Mouse (Mus musculus): ENCODE measurements around the gene Casq2. TPM values are rescaled to one million over a fixed set of nuclear protein-coding genes. Genes with fewer than 3 reads are reported as not detected.

The Casq2 gene
- total RNA-seq, 2 experiments from 2014 or later, result 0.68 to 1.4 TPM

- H3K27ac ChIP-seq, result no peak overlapping the region
- intact Hi-C loops (cut with DNase I), result no loop called here
- no peak for TF ChIP-seq CTCF (IDR thresholded peaks at IDR 0.05)
- H3K4me3 ChIP-seq, result no peak overlapping the region
- no peak for DNase-seq (ENCODE audit: extremely low spot score in 1 of 2, low spot score in 2 of 2)
Measured at GRCm38 (mm10) chr3:102111979-102112599, 25.9 kb downstream of the Casq2 start.

- intact Hi-C loops (cut with DNase I), result no loop called here
- H3K4me3 ChIP-seq, result no peak overlapping the region
- no peak; the same call in 1 of the 2 replicates for TF ChIP-seq CTCF (IDR thresholded peaks at IDR 0.05)
- DNase-seq (ENCODE audit: extremely low spot score in 1 of 2, low spot score in 2 of 2), result no peak
- no peak overlapping the region for H3K27ac ChIP-seq
Measured at GRCm38 (mm10) chr3:102120947-102121346, 34.7 kb downstream of the Casq2 start.

GRCm38 (mm10) chr3:102122046-102122445 lies 35.8 kb downstream of the Casq2 start:
- no peak overlapping the region for H3K27ac ChIP-seq
- no peak overlapping the region for H3K4me3 ChIP-seq
- TF ChIP-seq CTCF (IDR thresholded peaks at IDR 0.05), result peak; percentile 29
- intact Hi-C loops (cut with DNase I), result no loop called here
- no peak for DNase-seq (ENCODE audit: extremely low spot score in 1 of 2, low spot score in 2 of 2)

GRCm38 (mm10) chr3:102123654-102124053 lies 37.4 kb downstream of the Casq2 start:
- Histone ChIP-seq H3K4me3 (no peak overlapping the region), H3K27ac (no peak overlapping the region)
- TF ChIP-seq CTCF (IDR thresholded peaks at IDR 0.05), result no peak
- intact Hi-C loops (cut with DNase I), result no loop called here
- DNase-seq (ENCODE audit: extremely low spot score in 1 of 2, low spot score in 2 of 2), result no peak

GRCm38 (mm10) chr3:102125546-102125945 lies 39.3 kb downstream of the Casq2 start:
- no peak overlapping the region for H3K27ac ChIP-seq
- no peak for DNase-seq (ENCODE audit: extremely low spot score in 1 of 2, low spot score in 2 of 2)
- no peak overlapping the region for H3K4me3 ChIP-seq
- TF ChIP-seq CTCF (IDR thresholded peaks at IDR 0.05), result no peak
- intact Hi-C loops (cut with DNase I), result no loop called here

GRCm38 (mm10) chr3:102127114-102127513 lies 40.9 kb downstream of the Casq2 start:
- no peak overlapping the region for H3K27ac ChIP-seq
- no peak for TF ChIP-seq CTCF (IDR thresholded peaks at IDR 0.05)
- DNase-seq (ENCODE audit: extremely low spot score in 1 of 2, low spot score in 2 of 2), result no peak
- H3K4me3 ChIP-seq, result no peak overlapping the region
- intact Hi-C loops (cut with DNase I), result no loop called here

- no peak overlapping the region for H3K27ac ChIP-seq
- intact Hi-C loops (cut with DNase I), result no loop called here
- H3K4me3 ChIP-seq, result no peak overlapping the region
- TF ChIP-seq CTCF (IDR thresholded peaks at IDR 0.05), result no peak
- no peak for DNase-seq (ENCODE audit: extremely low spot score in 1 of 2, low spot score in 2 of 2)
Measured at GRCm38 (mm10) chr3:102128242-102128641, 42.0 kb downstream of the Casq2 start.

GRCm38 (mm10) chr3:102130478-102130877 lies 44.3 kb downstream of the Casq2 start:
- DNase-seq (ENCODE audit: extremely low spot score in 1 of 2, low spot score in 2 of 2), result no peak
- intact Hi-C loops (cut with DNase I), result no loop called here
- Histone ChIP-seq H3K27ac (no peak overlapping the region), H3K4me3 (no peak overlapping the region)
- no peak; the same call in 1 of the 2 replicates for TF ChIP-seq CTCF (IDR thresholded peaks at IDR 0.05)

- no peak overlapping the region for H3K4me3 ChIP-seq
- no peak overlapping the region for H3K27ac ChIP-seq
- no peak for TF ChIP-seq CTCF (IDR thresholded peaks at IDR 0.05)
- no peak for DNase-seq (ENCODE audit: extremely low spot score in 1 of 2, low spot score in 2 of 2)
- intact Hi-C loops (cut with DNase I), result no loop called here
Measured at GRCm38 (mm10) chr3:102131627-102132324, 45.6 kb downstream of the Casq2 start.

GRCm38 (mm10) chr3:102135389-102136113 lies 49.3 kb downstream of the Casq2 start:
- DNase-seq (ENCODE audit: extremely low spot score in 1 of 2, low spot score in 2 of 2), result no peak
- Histone ChIP-seq H3K27ac (no peak overlapping the region), H3K4me3 (no peak overlapping the region)
- TF ChIP-seq CTCF (IDR thresholded peaks at IDR 0.05), result no peak
- intact Hi-C loops (cut with DNase I), result no loop called here

GRCm38 (mm10) chr3:102137158-102137557 lies 50.9 kb downstream of the Casq2 start:
- H3K27ac ChIP-seq, result no peak overlapping the region
- intact Hi-C loops (cut with DNase I), result no loop called here

GRCm38 (mm10) chr3:102138899-102139298 lies 52.7 kb downstream of the Casq2 start:
- Histone ChIP-seq H3K27ac (no peak overlapping the region), H3K4me3 (no peak overlapping the region)
- no peak for DNase-seq (ENCODE audit: extremely low spot score in 1 of 2, low spot score in 2 of 2)
- no peak for TF ChIP-seq CTCF (IDR thresholded peaks at IDR 0.05)
- intact Hi-C loops (cut with DNase I), result no loop called here

More at GRCm38 (mm10) chr3:102137158-102137557, 50.9 kb downstream of the Casq2 start:
- no peak for TF ChIP-seq CTCF (IDR thresholded peaks at IDR 0.05)
- no peak for DNase-seq (ENCODE audit: extremely low spot score in 1 of 2, low spot score in 2 of 2)
- no peak overlapping the region for H3K4me3 ChIP-seq

Measured in left cerebral cortex, adult 2 months (tissue).